Mouse (Mus musculus) forebrain, embryonic 15.5 days (tissue): ENCODE measurements around the gene Vmn2r65. TPM values are rescaled to one million over a fixed set of nuclear protein-coding genes. Genes with fewer than 3 reads are reported as not detected.

Experiments
- ATAC-seq: fragments of 200-750 bp; cut with Nextera tagmentation; replicated peaks from 2 replicates; pipeline ENCODE4 v1.8.0; 2017; ENCODE audit warnings: mild to moderate bottlenecking, moderate TSS enrichment, moderate library complexity
- H3K27ac ChIP-seq: fragments of 300-500 bp; sonication (generic); replicated peaks from 2 replicates; pipeline ENCODE4 v1.5.1; 2015; ENCODE audit warnings: mild to moderate bottlenecking, inconsistent platforms
- H3K27me3 ChIP-seq: fragments of 300-500 bp; sonication (generic); 2 replicates; pipeline ENCODE4 v1.6.1; 2015; ENCODE audit warnings: inconsistent platforms
- H3K36me3 ChIP-seq: fragments of 300-500 bp; sonication (generic); 2 replicates; pipeline ENCODE4 v1.6.1; 2015; ENCODE audit warnings: mild to moderate bottlenecking, inconsistent platforms
- H3K4me1 ChIP-seq: fragments of 300-500 bp; sonication (generic); 2 replicates; pipeline ENCODE4 v1.6.1; 2015; ENCODE audit warnings: inconsistent platforms
- H3K4me2 ChIP-seq: fragments of 300-500 bp; sonication (generic); replicated peaks from 2 replicates; pipeline ENCODE4 v1.6.1; 2015; ENCODE audit warnings: mild to moderate bottlenecking, inconsistent platforms
- H3K4me3 ChIP-seq: fragments of 300-500 bp; sonication (generic); 2 replicates; pipeline ENCODE4 v1.5.1; 2015; ENCODE audit warnings: mild to moderate bottlenecking, inconsistent platforms
- H3K9ac ChIP-seq: fragments of 300-500 bp; sonication (generic); replicated peaks from 2 replicates; pipeline ENCODE4 v1.6.1; 2015; ENCODE audit warnings: mild to moderate bottlenecking, inconsistent platforms
- H3K9me3 ChIP-seq: fragments of 300-500 bp; sonication (generic); 2 replicates; pipeline ENCODE4 v1.6.1; 2016; ENCODE audit warnings: inconsistent platforms
- WGBS: fragments of 180-500 bp; shearing (Covaris S2); methylation state at CpG from one replicate; pipeline ENCODE4 v1.1.7; 2015; ENCODE audit warnings: mixed read lengths; 5-methylcytosine and 5-hydroxymethylcytosine counted together
- polyA plus RNA-seq: library from polyadenylated mRNA; unstranded; fragments of >200 nt; fragmentation: Nextera tagmentation; extraction: Ambion mirVana; gene quantifications from 2 replicates; pipeline ENCODE4 v1.2.1, GENCODE M21; 2015

Gene Vmn2r65
- not detected in 2 replicates for polyA plus RNA-seq

DNA sequence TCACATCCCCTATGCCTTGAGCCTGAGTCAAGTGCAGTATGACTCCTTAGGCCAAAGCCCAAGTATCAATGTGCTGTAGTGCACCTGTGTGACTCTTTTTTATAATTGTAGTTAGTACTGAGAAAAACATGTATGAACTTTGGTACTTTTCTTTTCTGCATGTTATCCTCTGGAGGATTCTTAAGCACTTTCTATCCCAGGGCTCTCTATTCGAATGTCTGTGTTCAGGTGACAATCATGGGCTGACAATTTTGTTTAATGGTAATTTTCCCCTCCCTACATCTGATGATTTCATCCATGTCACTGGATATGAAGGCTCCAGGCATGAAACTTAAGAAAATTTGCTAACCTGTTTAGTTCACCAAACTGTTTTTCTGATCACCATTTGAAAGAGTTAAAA lies at the start of gene Vmn2r65:
Vmn2r65 (minus strand) TSS at position 101 of the 400 bp plus-strand sequence.
- Histone ChIP-seq H3K4me3 (no peak within 1 kb of the TSS), H3K9ac (no peak within 1 kb of the TSS), H3K27me3 (no peaks in the 10 kb centered on the region), H3K4me2 (no peak within 1 kb of the TSS), H3K9me3 (peaks cover 5% of the 10 kb centered on the region; the same call in 1 of the 2 replicates), H3K36me3 (no peaks in the 10 kb centered on the region), H3K4me1 (no peaks in the 10 kb centered on the region), H3K27ac (no peak within 1 kb of the TSS)
- WGBS: 59% methylated on average over 1 of the region's 1 CpGs
- ATAC-seq: no peak

DNA sequence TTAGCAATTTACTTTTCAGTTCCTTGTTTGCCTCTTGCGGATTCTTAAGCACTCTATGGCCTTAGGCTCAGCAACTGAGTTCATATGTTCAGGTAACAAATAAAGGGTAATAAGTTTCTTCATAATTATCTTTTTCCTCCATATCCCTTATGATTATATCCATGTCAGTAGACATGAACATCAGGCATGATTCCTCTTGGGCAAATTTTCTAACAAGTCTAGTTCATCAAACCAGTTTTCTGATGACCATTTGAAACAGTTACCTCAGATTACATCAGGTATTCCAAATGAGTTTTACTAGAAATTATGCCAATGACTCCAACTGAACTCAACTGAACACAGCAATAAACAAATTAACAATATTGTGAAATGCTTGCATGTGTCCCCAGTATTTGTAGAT lies 48.3 kb upstream of the Vmn2r65 start, which contains the start of gene Vmn2r66:
Vmn2r66 (minus strand) TSS at position 101 of the 400 bp plus-strand sequence.
- 84% methylated on average over 1 of the region's 1 CpGs for WGBS
- ATAC-seq: no peak

DNA sequence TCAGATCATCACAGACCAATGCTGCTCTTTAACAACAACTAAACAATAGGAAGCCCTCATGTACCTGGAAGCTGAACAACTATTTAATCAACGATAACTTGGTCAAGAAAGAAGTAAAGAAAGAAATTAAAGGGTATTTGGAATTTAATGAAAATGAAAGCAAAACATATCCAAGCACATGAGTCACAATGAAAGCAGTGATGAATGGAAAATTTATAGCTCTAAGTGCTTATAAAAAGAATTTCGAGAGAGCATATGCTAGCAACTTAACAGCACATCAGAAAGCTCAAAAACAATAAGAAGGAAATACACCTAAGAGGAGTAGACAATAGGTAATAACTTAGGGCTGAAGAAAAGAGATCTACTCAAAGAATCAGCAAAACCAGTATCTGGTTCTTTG lies 32.8 kb upstream of the Vmn2r65 start:
- H3K27me3 ChIP-seq: no peaks in the 10 kb centered on the region
- H3K27ac ChIP-seq: no peak overlapping the region
- peaks cover 4% of the 10 kb centered on the region; the same call in 1 of the 2 replicates for H3K9me3 ChIP-seq
- no peak overlapping the region for H3K9ac ChIP-seq
- 74% methylated on average over 2 of the region's 2 CpGs for WGBS
- H3K36me3 ChIP-seq: no peaks in the 10 kb centered on the region
- ATAC-seq: no peak
- no peak overlapping the region for H3K4me3 ChIP-seq
- H3K4me2 ChIP-seq: no peak overlapping the region
- no peaks in the 10 kb centered on the region for H3K4me1 ChIP-seq

More for the DNA sequence above, 48.3 kb upstream of the Vmn2r65 start, which contains the start of gene Vmn2r66:
- Histone ChIP-seq H3K4me1 (no peaks in the 10 kb centered on the region), H3K27me3 (no peaks in the 10 kb centered on the region), H3K27ac (no peak within 1 kb of the TSS), H3K4me3 (no peak within 1 kb of the TSS), H3K9me3 (0 out of 2 replicates have a peak, but pooled peaks cover 1% of the 10 kb centered on the region), H3K36me3 (no peaks in the 10 kb centered on the region), H3K4me2 (no peak within 1 kb of the TSS), H3K9ac (no peak within 1 kb of the TSS)

Other genes with a start within 250 kb of the Vmn2r65 start
- not detected in 2 replicates for gene Olfr291, start 110.6 kb downstream of the Vmn2r65 start, polyA plus RNA-seq
- not detected in 2 replicates for gene Vmn2r66, start 48.2 kb upstream of the Vmn2r65 start, polyA plus RNA-seq
- not detected in 2 replicates for gene Vmn2r67, start 191.9 kb upstream of the Vmn2r65 start, polyA plus RNA-seq